Mouse (Mus musculus) gastrocnemius, adult 8-10 months (tissue): ENCODE data around the gene Traf1. TPM values are rescaled to one million over a fixed set of nuclear protein-coding genes. Genes with fewer than 3 reads are reported as not detected.

Experiments
- DNase-seq, 2 experiments: peaks; one replicate each; pipeline ENCODE4 v3.0.0; 2022; ENCODE audit warnings: low spot score in 2 of 2
- total RNA-seq, 4 experiments: library from RNA; stranded (reverse); gene quantifications; 2 replicates each; pipeline ENCODE4 v1.2.4; 2022

Gene Traf1
- total RNA-seq, 4 experiments from 2014 or later = 0.27 to 1.4 (median 0.58) TPM; not detected in 1

GRCm38 (mm10) chr2:34941061-34941675, 20.4 kb downstream of the Traf1 start:
- no peak for DNase-seq

- DNase-seq = no peak
These were observed 21.3 kb downstream of the Traf1 start for GRCm38 (mm10) chr2:34940246-34940645.

GRCm38 (mm10) chr2:34938269-34939208, 23.0 kb downstream of the Traf1 start:
- DNase-seq = peak; percentile 10 to 34

- no peak for DNase-seq
These were observed 24.1 kb downstream of the Traf1 start for GRCm38 (mm10) chr2:34937460-34937859.

- no peak for DNase-seq
These were observed 34.3 kb downstream of the Traf1 start for GRCm38 (mm10) chr2:34927320-34927719.

- no peak for DNase-seq
These were observed 38.8 kb downstream of the Traf1 start for GRCm38 (mm10) chr2:34922729-34923128.

GRCm38 (mm10) chr2:34920144-34920543, 41.4 kb downstream of the Traf1 start:
- DNase-seq = no peak

GRCm38 (mm10) chr2:34915103-34915502, 46.5 kb downstream of the Traf1 start:
- DNase-seq = no peak

- no peak for DNase-seq
These were observed 46.8 kb downstream of the Traf1 start for GRCm38 (mm10) chr2:34914823-34915082.

- no peak for DNase-seq
These were observed 47.3 kb downstream of the Traf1 start for GRCm38 (mm10) chr2:34914069-34914822.

- DNase-seq = no peak
These were observed 48.1 kb downstream of the Traf1 start, which contains the start of gene Phf19 for GRCm38 (mm10) chr2:34913218-34914068. Gene Phf19 (minus strand): TSS chr2:34914026.

GRCm38 (mm10) chr2:34912613-34913012, 49.0 kb downstream of the Traf1 start:
- no peak for DNase-seq

GRCm38 (mm10) chr2:34911871-34912270, 49.7 kb downstream of the Traf1 start:
- DNase-seq = no peak

GRCm38 (mm10) chr2:34909719-34910118, 51.9 kb downstream of the Traf1 start:
- no peak for DNase-seq

- DNase-seq = peak; percentile 50 to 55
These were observed 54.5 kb downstream of the Traf1 start for GRCm38 (mm10) chr2:34906861-34907604.

- no peak for DNase-seq
These were observed 55.1 kb downstream of the Traf1 start for GRCm38 (mm10) chr2:34906426-34906825.

- DNase-seq = peak; percentile 99 to 100
These were observed 56.6 kb downstream of the Traf1 start for GRCm38 (mm10) chr2:34904849-34905542.

GRCm38 (mm10) chr2:34903652-34904405, 57.7 kb downstream of the Traf1 start:
- DNase-seq = no peak

- no peak for DNase-seq
These were observed 58.4 kb downstream of the Traf1 start for GRCm38 (mm10) chr2:34903191-34903590.
